Mouse (Mus musculus): ENCODE measurements around the gene Ggcx. TPM values are rescaled to one million over a fixed set of nuclear protein-coding genes. Genes with fewer than 3 reads are reported as not detected.
A peak's percentile ranks its signal among the peaks of the same experiment; 100 is the strongest.

The Ggcx gene
- polyA plus RNA-seq, 1 experiment from 2014 or later, result 13.8 TPM

GRCm38 (mm10) chr6:72415181-72415580, 1.1 kb downstream of the Ggcx start:
- Histone ChIP-seq H3K36me3 (ENCODE audit: poor library complexity, severe bottlenecking) (peaks cover 26% of the 10 kb centered on the region), H3K4me3 (peak overlapping the region; percentile 73), H3K9me3 (replicated peaks) (no peaks in the 10 kb centered on the region), H3K27ac (no peak overlapping the region), H3K4me1 (peaks cover 17% of the 10 kb centered on the region), H3K9ac (peak overlapping the region; percentile 77; the same call in 1 of the 2 replicates), H3K27me3 (no peaks in the 10 kb centered on the region), H3K4me2 (peak overlapping the region; percentile 85)
- no peak for ATAC-seq
- 88% methylated on average over 5 of the region's 5 CpGs for WGBS

- 87% methylated on average over 7 of the region's 7 CpGs for WGBS
- no peaks in the 10 kb centered on the region for H3K27me3 ChIP-seq
- ATAC-seq, result no peak
Observed at GRCm38 (mm10) chr6:72415964-72416772, 2.1 kb downstream of the Ggcx start.

GRCm38 (mm10) chr6:72418279-72418678, 4.2 kb downstream of the Ggcx start:
- H3K27me3 ChIP-seq, result no peaks in the 10 kb centered on the region
- H3K36me3 ChIP-seq (ENCODE audit: poor library complexity, severe bottlenecking), result peaks cover 56% of the 10 kb centered on the region
- H3K9ac ChIP-seq, result 0 out of 2 replicates have a peak overlapping the region, but pooled peaks have one; percentile 0
- no peak for ATAC-seq
- H3K4me2 ChIP-seq, result no peak overlapping the region
- no peak overlapping the region for H3K27ac ChIP-seq
- H3K4me1 ChIP-seq, result peaks cover 17% of the 10 kb centered on the region
- no peaks in the 10 kb centered on the region for H3K9me3 ChIP-seq (replicated peaks)
- H3K4me3 ChIP-seq, result no peak overlapping the region
- 94% methylated on average over 4 of the region's 4 CpGs for WGBS

More at GRCm38 (mm10) chr6:72415964-72416772, 2.1 kb downstream of the Ggcx start:
- Histone ChIP-seq H3K9ac (no peak overlapping the region), H3K36me3 (ENCODE audit: poor library complexity, severe bottlenecking) (peaks cover 36% of the 10 kb centered on the region), H3K9me3 (replicated peaks) (no peaks in the 10 kb centered on the region), H3K4me1 (peaks cover 17% of the 10 kb centered on the region), H3K4me3 (no peak overlapping the region), H3K4me2 (no peak overlapping the region), H3K27ac (no peak overlapping the region)

- Histone ChIP-seq H3K4me1 (peaks cover 12% of the 10 kb centered on the region), H3K36me3 (ENCODE audit: poor library complexity, severe bottlenecking) (peaks cover 71% of the 10 kb centered on the region)
- WGBS, result 77% methylated on average over 1 of the region's 1 CpGs
Observed at GRCm38 (mm10) chr6:72419806-72420205, 5.7 kb downstream of the Ggcx start.

GRCm38 (mm10) chr6:72420901-72421300, 6.8 kb downstream of the Ggcx start:
- ATAC-seq, result no peak
- Histone ChIP-seq H3K9me3 (replicated peaks) (no peaks in the 10 kb centered on the region), H3K4me2 (no peak overlapping the region), H3K9ac (no peak overlapping the region), H3K27me3 (no peaks in the 10 kb centered on the region), H3K4me3 (no peak overlapping the region), H3K27ac (no peak overlapping the region), H3K36me3 (ENCODE audit: poor library complexity, severe bottlenecking) (peaks cover 82% of the 10 kb centered on the region), H3K4me1 (peaks cover 3% of the 10 kb centered on the region; the same call in 1 of the 2 replicates)
- WGBS, result 95% methylated on average over 10 of the region's 10 CpGs

More at GRCm38 (mm10) chr6:72419806-72420205, 5.7 kb downstream of the Ggcx start:
- Histone ChIP-seq H3K27ac (no peak overlapping the region), H3K9ac (no peak overlapping the region), H3K4me3 (no peak overlapping the region), H3K27me3 (no peaks in the 10 kb centered on the region), H3K9me3 (replicated peaks) (no peaks in the 10 kb centered on the region), H3K4me2 (no peak overlapping the region)
- ATAC-seq, result no peak

- Histone ChIP-seq H3K27ac (no peak overlapping the region), H3K36me3 (ENCODE audit: poor library complexity, severe bottlenecking) (peaks cover 89% of the 10 kb centered on the region), H3K4me2 (no peak overlapping the region), H3K4me3 (no peak overlapping the region), H3K4me1 (no peaks in the 10 kb centered on the region), H3K9ac (no peak overlapping the region), H3K9me3 (replicated peaks) (no peaks in the 10 kb centered on the region), H3K27me3 (no peaks in the 10 kb centered on the region)
- 94% methylated on average over 11 of the region's 11 CpGs for WGBS
- no peak for ATAC-seq
Observed at GRCm38 (mm10) chr6:72425646-72426045, 11.5 kb downstream of the Ggcx start.

- Histone ChIP-seq H3K27me3 (no peaks in the 10 kb centered on the region), H3K9ac (no peak overlapping the region), H3K4me1 (no peaks in the 10 kb centered on the region), H3K27ac (no peak overlapping the region), H3K36me3 (ENCODE audit: poor library complexity, severe bottlenecking) (peaks cover 90% of the 10 kb centered on the region), H3K4me3 (no peak overlapping the region), H3K9me3 (replicated peaks) (no peaks in the 10 kb centered on the region), H3K4me2 (no peak overlapping the region)
- peak; percentile 87 for ATAC-seq
- 35% methylated on average over 8 of the region's 8 CpGs for WGBS
Observed at GRCm38 (mm10) chr6:72428036-72428435, 13.9 kb downstream of the Ggcx start.

GRCm38 (mm10) chr6:72429061-72429842, 15.1 kb downstream of the Ggcx start:
- no peaks in the 10 kb centered on the region for H3K9me3 ChIP-seq (replicated peaks)
- H3K9ac ChIP-seq, result no peak overlapping the region
- H3K36me3 ChIP-seq (ENCODE audit: poor library complexity, severe bottlenecking), result peaks cover 89% of the 10 kb centered on the region
- 91% methylated on average over 21 of the region's 21 CpGs for WGBS
- H3K27ac ChIP-seq, result no peak overlapping the region; the same call in 1 of the 2 replicates
- H3K4me3 ChIP-seq, result no peak overlapping the region
- H3K27me3 ChIP-seq, result no peaks in the 10 kb centered on the region
- no peak for ATAC-seq
- no peaks in the 10 kb centered on the region for H3K4me1 ChIP-seq
- no peak overlapping the region for H3K4me2 ChIP-seq

GRCm38 (mm10) chr6:72430989-72431921, 17.1 kb downstream of the Ggcx start:
- Histone ChIP-seq H3K36me3 (ENCODE audit: poor library complexity, severe bottlenecking) (peaks cover 89% of the 10 kb centered on the region), H3K4me2 (no peak overlapping the region), H3K27ac (peak overlapping the region; percentile 25; the same call in 1 of the 2 replicates), H3K4me3 (no peak overlapping the region), H3K27me3 (no peaks in the 10 kb centered on the region), H3K9me3 (replicated peaks) (no peaks in the 10 kb centered on the region), H3K4me1 (peaks cover 12% of the 10 kb centered on the region; the same call in 1 of the 2 replicates), H3K9ac (no peak overlapping the region)
- ATAC-seq, result peak; percentile 39; the same call in 1 of the 2 replicates
- WGBS, result 34% methylated on average over 5 of the region's 5 CpGs

GRCm38 (mm10) chr6:72432153-72432552, 18.0 kb downstream of the Ggcx start:
- H3K27me3 ChIP-seq, result no peaks in the 10 kb centered on the region
- H3K9me3 ChIP-seq (replicated peaks), result no peaks in the 10 kb centered on the region
- H3K4me1 ChIP-seq, result peaks cover 21% of the 10 kb centered on the region
- WGBS, result 85% methylated on average over 2 of the region's 2 CpGs
- no peak for ATAC-seq
- no peak overlapping the region for H3K9ac ChIP-seq
- H3K27ac ChIP-seq, result no peak overlapping the region
- no peak overlapping the region for H3K4me3 ChIP-seq
- no peak overlapping the region for H3K4me2 ChIP-seq
- peaks cover 90% of the 10 kb centered on the region for H3K36me3 ChIP-seq (ENCODE audit: poor library complexity, severe bottlenecking)

GRCm38 (mm10) chr6:72438226-72438625, 24.1 kb downstream of the Ggcx start:
- peak overlapping the region; percentile 96; the same call in 1 of the 2 replicates for H3K27ac ChIP-seq
- 3% methylated on average over 5 of the region's 5 CpGs for WGBS
- peak overlapping the region; percentile 100 for H3K9ac ChIP-seq
- H3K9me3 ChIP-seq (replicated peaks), result no peaks in the 10 kb centered on the region
- H3K4me2 ChIP-seq, result peak overlapping the region; percentile 74
- H3K4me1 ChIP-seq, result peaks cover 44% of the 10 kb centered on the region
- ATAC-seq, result no peak
- H3K36me3 ChIP-seq (ENCODE audit: poor library complexity, severe bottlenecking), result peaks cover 43% of the 10 kb centered on the region
- peak overlapping the region; percentile 95 for H3K4me3 ChIP-seq
- H3K27me3 ChIP-seq, result no peaks in the 10 kb centered on the region

Measured in forebrain, embryonic 13.5 days (tissue).